Mouse (Mus musculus) kidney, adult 2 months (tissue): ENCODE data around the gene Slc26a11.

Source experiments
- CTCF ChIP-seq: fragments of 200-500 bp; conservative IDR thresholded peaks from 2 replicates; pipeline ENCODE4 v1.5.1; 2011; ENCODE audit warnings: low read depth, mild to moderate bottlenecking, control low read depth, low read length, moderate library complexity, mixed read lengths; ENCODE audit not compliant: insufficient read depth, insufficient read length
- POLR2A ChIP-seq: fragments of 200-500 bp; IDR thresholded peaks from one replicate; pipeline ENCODE4 v1.6.1; 2011; ENCODE audit warnings: low read depth, low read length, control low read depth

DNA sequence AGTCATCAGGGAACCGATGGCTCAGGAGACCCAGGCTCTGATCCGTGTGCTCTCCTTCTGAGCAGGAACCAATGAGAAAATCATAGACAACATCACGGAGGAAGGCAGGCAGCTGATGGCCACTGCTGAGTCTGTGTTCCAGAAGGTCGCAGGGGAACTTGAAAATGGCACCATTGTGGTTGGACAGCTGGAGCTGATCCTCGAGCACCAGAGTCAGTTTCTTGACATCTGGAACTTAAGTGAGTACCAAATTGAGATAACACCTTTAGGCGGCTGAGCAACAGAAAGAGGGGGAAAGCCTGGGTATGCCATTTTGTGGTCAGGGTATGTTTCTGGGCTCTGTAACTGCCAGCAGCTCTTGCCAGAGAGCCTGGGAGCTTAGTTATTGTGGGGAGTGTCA lies 72.1 kb downstream of the Slc26a11 start:
- TF ChIP-seq POLR2A: no peak
- TF ChIP-seq CTCF: no peak
